Mouse (Mus musculus): ENCODE measurements around the gene Cdyl2. TPM values are rescaled to one million over a fixed set of nuclear protein-coding genes. Genes with fewer than 3 reads are reported as not detected.

Gene Cdyl2
- polyA plus RNA-seq, 1 experiment from 2014 or later = 9.7 TPM

DNA sequence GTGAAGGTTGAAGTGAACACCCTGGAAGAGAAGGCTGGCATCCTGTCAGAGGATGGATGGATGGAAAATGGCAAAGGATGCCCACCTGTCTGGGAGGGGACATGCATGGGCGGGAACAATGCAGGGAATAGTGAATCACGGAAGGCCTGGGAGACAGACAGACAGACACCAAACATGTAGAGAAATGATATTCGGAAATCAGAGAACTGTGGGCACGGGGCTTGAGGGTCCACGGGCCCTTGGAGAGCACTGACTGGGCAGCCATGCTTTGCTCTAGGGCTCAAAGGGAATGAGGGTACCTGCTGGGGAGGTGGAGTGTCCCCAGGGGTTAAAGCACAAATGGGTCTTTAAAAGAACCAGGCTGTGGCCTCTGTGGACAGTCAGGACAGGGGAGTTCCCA is 113.6 kb downstream of the Cdyl2 start:
- Histone ChIP-seq H3K36me3 (peaks cover 8% of the 10 kb centered on the region; the same call in 1 of the 2 replicates), H3K4me1 (replicated peaks) (peaks cover 47% of the 10 kb centered on the region), H3K27me3 (no peaks in the 10 kb centered on the region), H3K9ac (no peak overlapping the region), H3K4me3 (no peak overlapping the region), H3K27ac (replicated peaks) (no peak overlapping the region), H3K9me3 (no peaks in the 10 kb centered on the region), H3K4me2 (no peak overlapping the region)
- no peak for ATAC-seq (ENCODE audit: low read depth)
- 76% methylated on average over 5 of the region's 5 CpGs for WGBS

DNA sequence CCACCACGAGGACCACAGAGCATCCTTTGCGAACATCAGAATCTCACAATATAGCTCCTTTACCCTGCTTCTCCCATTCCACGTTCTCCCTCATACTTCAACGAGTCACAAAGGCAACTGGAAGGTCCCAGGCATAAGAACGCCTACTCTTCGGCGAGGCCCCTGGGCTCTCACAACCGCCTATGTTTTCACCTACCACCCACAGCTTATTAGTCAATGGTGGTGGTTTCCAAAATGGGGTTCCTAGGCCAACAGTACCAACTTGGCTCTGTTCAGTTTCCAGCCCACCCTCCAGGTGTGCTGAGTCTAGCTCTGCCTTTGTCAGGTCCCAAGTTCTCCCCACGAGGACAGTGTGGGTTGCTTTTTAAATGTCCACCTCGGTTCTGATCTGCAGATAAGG is 114.0 kb downstream of the Cdyl2 start:
- Histone ChIP-seq H3K4me3 (no peak overlapping the region), H3K9me3 (no peaks in the 10 kb centered on the region), H3K27me3 (no peaks in the 10 kb centered on the region), H3K27ac (replicated peaks) (no peak overlapping the region), H3K9ac (no peak overlapping the region), H3K36me3 (peaks cover 5% of the 10 kb centered on the region; the same call in 1 of the 2 replicates), H3K4me2 (no peak overlapping the region), H3K4me1 (replicated peaks) (peaks cover 49% of the 10 kb centered on the region)
- no peak for ATAC-seq (ENCODE audit: low read depth)
- 88% methylated on average over 10 of the region's 10 CpGs for WGBS

- Histone ChIP-seq H3K9me3 (no peaks in the 10 kb centered on the region), H3K27ac (replicated peaks) (no peak overlapping the region), H3K9ac (no peak overlapping the region), H3K4me3 (no peak overlapping the region), H3K36me3 (no peaks in the 10 kb centered on the region), H3K4me2 (no peak overlapping the region), H3K27me3 (no peaks in the 10 kb centered on the region), H3K4me1 (replicated peaks) (peaks cover 49% of the 10 kb centered on the region)
- ATAC-seq (ENCODE audit: low read depth) = no peak
- WGBS = 83% methylated on average over 4 of the region's 4 CpGs
These were observed 114.9 kb downstream of the Cdyl2 start for GRCm38 (mm10) chr8:116617891-116618290.

GRCm38 (mm10) chr8:116616369-116616768 is 116.4 kb downstream of the Cdyl2 start:
- H3K27ac ChIP-seq (replicated peaks) = no peak overlapping the region
- H3K27me3 ChIP-seq = no peaks in the 10 kb centered on the region
- H3K9me3 ChIP-seq = no peaks in the 10 kb centered on the region
- no peak overlapping the region for H3K9ac ChIP-seq
- no peak overlapping the region for H3K4me2 ChIP-seq
- H3K4me3 ChIP-seq = no peak overlapping the region
- ATAC-seq (ENCODE audit: low read depth) = no peak
- H3K4me1 ChIP-seq (replicated peaks) = peaks cover 38% of the 10 kb centered on the region
- no peaks in the 10 kb centered on the region for H3K36me3 ChIP-seq

- Histone ChIP-seq H3K4me3 (no peak overlapping the region), H3K36me3 (no peaks in the 10 kb centered on the region), H3K9me3 (no peaks in the 10 kb centered on the region), H3K9ac (no peak overlapping the region), H3K4me2 (no peak overlapping the region), H3K27me3 (no peaks in the 10 kb centered on the region), H3K27ac (replicated peaks) (no peak overlapping the region; the same call in 1 of the 2 replicates), H3K4me1 (replicated peaks) (peaks cover 24% of the 10 kb centered on the region)
- ATAC-seq (ENCODE audit: low read depth) = no peak
- WGBS = 64% methylated on average over 7 of the region's 7 CpGs
These were observed 117.9 kb downstream of the Cdyl2 start for GRCm38 (mm10) chr8:116614901-116615300.

GRCm38 (mm10) chr8:116606171-116606570 is 126.6 kb downstream of the Cdyl2 start:
- no peak for ATAC-seq (ENCODE audit: low read depth)
- 50% methylated on average over 13 of the region's 13 CpGs for WGBS
- H3K27ac ChIP-seq (replicated peaks) = no peak overlapping the region
- H3K9ac ChIP-seq = no peak overlapping the region
- no peak overlapping the region for H3K4me2 ChIP-seq
- H3K4me1 ChIP-seq (replicated peaks) = no peaks in the 10 kb centered on the region
- no peak overlapping the region for H3K4me3 ChIP-seq
- H3K27me3 ChIP-seq = no peaks in the 10 kb centered on the region
- H3K36me3 ChIP-seq = no peaks in the 10 kb centered on the region; the same call in 1 of the 2 replicates
- peaks cover 10% of the 10 kb centered on the region for H3K9me3 ChIP-seq

GRCm38 (mm10) chr8:116602806-116603205 is 130.0 kb downstream of the Cdyl2 start:
- H3K27ac ChIP-seq (replicated peaks) = no peak overlapping the region
- no peak overlapping the region for H3K4me2 ChIP-seq
- peaks cover 10% of the 10 kb centered on the region for H3K9me3 ChIP-seq
- 92% methylated on average over 4 of the region's 4 CpGs for WGBS
- no peaks in the 10 kb centered on the region; the same call in 1 of the 2 replicates for H3K36me3 ChIP-seq
- H3K27me3 ChIP-seq = no peaks in the 10 kb centered on the region
- H3K9ac ChIP-seq = no peak overlapping the region
- no peak for ATAC-seq (ENCODE audit: low read depth)
- H3K4me1 ChIP-seq (replicated peaks) = no peaks in the 10 kb centered on the region
- no peak overlapping the region for H3K4me3 ChIP-seq

- H3K9ac ChIP-seq = no peak overlapping the region
- H3K4me3 ChIP-seq = no peak overlapping the region
- H3K27me3 ChIP-seq = no peaks in the 10 kb centered on the region
- no peaks in the 10 kb centered on the region; the same call in 1 of the 2 replicates for H3K36me3 ChIP-seq
- WGBS = 77% methylated on average over 6 of the region's 6 CpGs
- no peak for ATAC-seq (ENCODE audit: low read depth)
- H3K4me2 ChIP-seq = no peak overlapping the region
- no peak overlapping the region for H3K27ac ChIP-seq (replicated peaks)
- H3K4me1 ChIP-seq (replicated peaks) = no peaks in the 10 kb centered on the region
- peaks cover 6% of the 10 kb centered on the region; the same call in 1 of the 2 replicates for H3K9me3 ChIP-seq
These were observed 133.1 kb downstream of the Cdyl2 start for GRCm38 (mm10) chr8:116599728-116600127.

DNA sequence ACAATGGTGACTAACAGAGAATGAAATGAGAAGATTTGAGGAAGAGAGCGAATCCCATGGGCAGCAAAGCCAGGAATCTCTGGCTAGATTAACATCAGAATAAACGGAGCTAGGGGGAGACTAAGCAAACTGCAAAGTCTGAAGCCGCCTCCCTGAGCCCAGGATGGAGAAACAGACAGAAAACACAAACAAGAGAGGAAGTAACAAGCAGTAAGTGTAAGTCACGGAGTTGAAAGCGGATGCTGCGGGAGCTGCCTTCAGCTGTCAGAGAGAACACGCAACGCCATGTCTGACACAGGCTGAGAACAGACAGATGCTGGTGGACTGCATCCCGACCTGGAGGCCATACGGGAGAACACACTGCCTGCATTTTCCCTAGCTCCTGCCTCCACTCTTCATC is 141.6 kb downstream of the Cdyl2 start:
- Histone ChIP-seq H3K27me3 (no peaks in the 10 kb centered on the region), H3K27ac (replicated peaks) (no peak overlapping the region), H3K9ac (no peak overlapping the region), H3K4me3 (no peak overlapping the region), H3K4me1 (replicated peaks) (no peaks in the 10 kb centered on the region), H3K36me3 (no peaks in the 10 kb centered on the region; the same call in 1 of the 2 replicates), H3K9me3 (no peaks in the 10 kb centered on the region), H3K4me2 (no peak overlapping the region)
- WGBS = 82% methylated on average over 10 of the region's 10 CpGs
- ATAC-seq (ENCODE audit: low read depth) = no peak

DNA sequence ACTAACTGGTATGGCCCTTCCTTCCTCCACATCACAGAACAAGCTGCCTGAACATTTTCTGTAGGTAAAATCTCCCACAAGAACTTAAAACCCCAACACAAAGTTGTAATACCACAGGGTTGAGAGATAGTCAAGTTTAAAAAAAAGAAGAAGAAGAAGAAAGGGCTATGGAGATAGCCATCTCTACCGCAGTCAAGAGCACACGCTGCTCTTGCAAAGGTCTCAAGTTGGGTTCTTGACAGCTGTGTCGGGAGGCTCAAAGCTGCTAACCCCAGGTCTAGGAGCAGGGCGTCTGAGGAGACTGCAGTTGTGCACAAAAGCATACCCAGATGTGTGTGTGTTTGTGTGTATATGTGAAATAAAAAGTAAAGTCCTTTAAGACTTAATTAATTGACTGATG is 142.2 kb downstream of the Cdyl2 start:
- no peak for ATAC-seq (ENCODE audit: low read depth)
- no peak overlapping the region for H3K9ac ChIP-seq
- no peaks in the 10 kb centered on the region for H3K4me1 ChIP-seq (replicated peaks)
- H3K9me3 ChIP-seq = no peaks in the 10 kb centered on the region
- H3K27ac ChIP-seq (replicated peaks) = no peak overlapping the region
- H3K4me3 ChIP-seq = no peak overlapping the region
- H3K27me3 ChIP-seq = no peaks in the 10 kb centered on the region
- H3K4me2 ChIP-seq = no peak overlapping the region
- WGBS = 86% methylated on average over 4 of the region's 4 CpGs
- H3K36me3 ChIP-seq = no peaks in the 10 kb centered on the region; the same call in 1 of the 2 replicates

- 84% methylated on average over 14 of the region's 14 CpGs for WGBS
- no peak for ATAC-seq (ENCODE audit: low read depth)
- H3K9me3 ChIP-seq = no peaks in the 10 kb centered on the region
- no peak overlapping the region for H3K4me3 ChIP-seq
- H3K4me2 ChIP-seq = no peak overlapping the region
- H3K4me1 ChIP-seq (replicated peaks) = no peaks in the 10 kb centered on the region
- H3K36me3 ChIP-seq = no peaks in the 10 kb centered on the region; the same call in 1 of the 2 replicates
- H3K27me3 ChIP-seq = no peaks in the 10 kb centered on the region
- H3K27ac ChIP-seq (replicated peaks) = no peak overlapping the region
- no peak overlapping the region for H3K9ac ChIP-seq
These were observed 142.7 kb downstream of the Cdyl2 start for GRCm38 (mm10) chr8:116590106-116590505.

- WGBS = 87% methylated on average over 19 of the region's 19 CpGs
- Histone ChIP-seq H3K36me3 (peaks cover 8% of the 10 kb centered on the region; the same call in 1 of the 2 replicates), H3K4me2 (0 out of 2 replicates have a peak overlapping the region, but pooled peaks have one; percentile 9), H3K9ac (no peak overlapping the region), H3K4me3 (no peak overlapping the region), H3K9me3 (no peaks in the 10 kb centered on the region), H3K27ac (replicated peaks) (no peak overlapping the region; the same call in 1 of the 2 replicates), H3K4me1 (replicated peaks) (no peaks in the 10 kb centered on the region), H3K27me3 (no peaks in the 10 kb centered on the region)
- no peak for ATAC-seq (ENCODE audit: low read depth)
These were observed 144.9 kb downstream of the Cdyl2 start for GRCm38 (mm10) chr8:116587616-116588468.

Data from neural tube, embryonic 13.5 days (tissue).